Mouse (Mus musculus) testis, postnatal 10 days (tissue): ENCODE measurements around the gene Fndc1.

Experiments used
- DNase-seq: peaks from one replicate; pipeline ENCODE4 v3.0.0; 2021; ENCODE audit warnings: low spot score

Fndc1 gene

GRCm38 (mm10) chr17:7690271-7690670, 136.8 kb downstream of the Fndc1 start:
- no peak for DNase-seq
